Mouse (Mus musculus) activated CD4-positive, CD25-positive, alpha-beta regulatory T cell, adult 9 weeks (primary cell): ENCODE measurements around the gene Ccpg1. TPM values are rescaled to one million over a fixed set of nuclear protein-coding genes. Genes with fewer than 3 reads are reported as not detected.

Experiments used
- polyA plus RNA-seq: library from polyadenylated mRNA; unstranded; fragments of 100-300 nt; shearing (Covaris generic); gene quantifications from one replicate; pipeline ENCODE4 v1.2.1, GENCODE M21; 2017

The Ccpg1 gene
- 109 TPM for polyA plus RNA-seq

DNA sequence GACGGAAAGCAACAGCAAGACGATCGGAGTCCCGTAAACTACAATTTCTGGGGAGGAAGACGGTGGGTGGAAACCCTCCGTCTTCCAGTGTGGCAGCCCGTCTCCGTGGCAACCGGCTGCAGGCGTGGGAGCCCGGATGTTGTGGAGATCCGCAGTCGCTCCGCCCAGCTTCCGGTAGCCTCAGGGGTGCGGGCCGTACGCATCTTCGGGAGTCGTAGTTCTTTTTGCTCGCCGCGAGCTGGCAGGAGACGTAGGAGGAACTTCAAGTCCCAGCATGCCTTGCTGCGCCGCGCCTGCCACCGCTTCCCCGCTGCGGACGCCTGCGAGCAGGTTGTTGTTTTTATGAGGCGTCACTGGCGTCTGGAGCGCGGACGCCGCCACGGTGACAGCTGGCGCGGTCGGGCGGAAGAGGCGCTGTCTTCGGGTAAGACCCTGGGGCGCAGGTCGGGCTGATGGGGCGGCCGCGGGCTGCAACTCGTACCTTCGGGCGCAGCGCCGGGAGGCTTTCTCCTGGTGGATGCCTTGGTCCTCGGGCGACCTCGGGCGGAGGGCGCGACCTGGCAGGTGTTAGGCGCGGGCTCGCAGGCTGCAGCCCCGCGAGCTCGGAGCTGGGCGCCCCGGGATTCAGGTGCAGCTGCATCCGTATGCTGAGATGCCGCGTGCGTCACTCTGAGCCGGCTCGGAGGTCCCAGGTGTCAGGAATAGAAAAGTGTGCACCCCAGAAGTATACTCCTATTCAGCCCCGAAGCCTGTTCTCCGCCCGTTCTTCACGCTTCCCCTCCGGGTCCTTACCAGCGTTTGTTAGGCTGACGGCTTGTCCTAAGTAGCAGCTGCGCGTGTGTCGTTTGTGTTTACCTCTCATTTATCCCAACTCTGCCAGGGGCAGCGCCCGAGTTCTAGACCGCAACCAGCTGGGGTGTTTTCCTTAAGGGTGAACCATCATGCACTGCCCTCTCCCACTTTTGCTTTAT lies at the start of gene Ccpg1, which contains the start of gene Ccpg1os:
Gene Ccpg1 (plus strand): TSS at position 180 of the 971 bp plus-strand sequence.
Gene Ccpg1os (minus strand): TSS at position 133 of the 971 bp plus-strand sequence.

DNA sequence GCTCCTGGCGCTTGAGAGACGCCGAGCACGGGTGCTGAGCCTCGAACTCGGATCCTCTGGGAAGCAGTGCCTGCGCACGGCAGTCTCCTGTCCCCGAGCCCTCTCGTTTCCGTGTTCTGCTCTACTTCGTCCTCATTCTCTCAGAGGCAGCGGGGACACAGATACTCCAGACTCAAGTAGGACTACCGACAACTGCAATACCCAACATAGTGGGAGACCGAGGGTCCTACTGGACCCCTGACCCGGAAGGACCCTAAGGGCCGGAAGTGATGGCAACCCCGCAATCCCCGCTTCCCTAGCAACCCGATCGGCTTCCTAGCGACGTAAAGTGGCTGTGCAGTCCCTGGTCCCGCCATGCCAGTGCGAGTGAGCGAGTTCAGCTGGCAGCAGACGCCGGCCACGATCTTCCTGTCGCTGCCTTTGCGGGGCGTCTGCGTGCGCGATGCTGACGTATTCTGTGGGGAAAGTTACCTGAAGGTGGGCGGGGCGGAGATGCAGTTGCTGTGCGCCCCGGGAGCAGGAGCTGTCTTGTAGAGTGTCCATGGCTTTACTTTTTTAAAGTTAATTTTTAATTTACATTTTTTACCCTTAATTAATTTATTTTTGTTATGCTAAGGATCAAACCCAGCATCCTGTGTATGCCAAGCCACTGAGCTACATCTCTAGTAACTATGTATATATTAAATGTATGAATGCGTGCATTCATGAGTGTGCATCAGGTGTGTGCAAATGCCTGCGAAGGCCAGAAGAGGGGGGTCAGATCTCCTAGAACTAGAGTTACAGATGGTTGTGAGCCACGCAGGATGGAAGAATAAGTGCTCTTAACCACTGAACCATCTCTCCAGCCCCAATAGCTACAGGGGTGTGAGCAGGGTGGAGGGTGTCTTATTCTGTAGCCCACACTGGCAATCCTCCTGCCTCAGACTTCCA lies 26.4 kb upstream of the Ccpg1 start, which contains the start of the genes Dyx1c1 and Gm44503:
Gene Dyx1c1 (plus strand): TSS at position 265 of the 930 bp plus-strand sequence.
Gene Gm44503 (plus strand): TSS at position 332 of the 930 bp plus-strand sequence.

DNA sequence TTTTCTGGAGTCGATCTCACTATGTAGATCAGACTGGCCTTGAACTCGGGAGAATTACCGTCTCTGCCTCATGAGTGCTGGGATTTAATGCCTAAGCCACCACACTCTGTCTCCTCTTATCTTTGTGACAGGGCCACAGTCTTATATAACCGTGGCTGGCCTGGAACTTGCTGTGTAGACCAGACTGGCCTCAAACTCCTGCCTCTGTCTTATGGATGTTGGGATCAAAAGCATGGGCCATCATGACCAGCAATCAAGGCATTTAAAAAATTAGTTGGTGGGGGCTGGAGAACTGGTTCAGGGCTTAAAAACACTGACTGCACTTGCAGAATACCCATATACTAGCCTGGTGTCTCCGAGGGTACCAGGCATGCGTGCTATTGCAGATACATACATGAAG lies 54.9 kb downstream of the Ccpg1 start, which contains the start of gene Pigb:
Gene Pigb (minus strand): TSS at position 299 of the 400 bp plus-strand sequence.

DNA sequence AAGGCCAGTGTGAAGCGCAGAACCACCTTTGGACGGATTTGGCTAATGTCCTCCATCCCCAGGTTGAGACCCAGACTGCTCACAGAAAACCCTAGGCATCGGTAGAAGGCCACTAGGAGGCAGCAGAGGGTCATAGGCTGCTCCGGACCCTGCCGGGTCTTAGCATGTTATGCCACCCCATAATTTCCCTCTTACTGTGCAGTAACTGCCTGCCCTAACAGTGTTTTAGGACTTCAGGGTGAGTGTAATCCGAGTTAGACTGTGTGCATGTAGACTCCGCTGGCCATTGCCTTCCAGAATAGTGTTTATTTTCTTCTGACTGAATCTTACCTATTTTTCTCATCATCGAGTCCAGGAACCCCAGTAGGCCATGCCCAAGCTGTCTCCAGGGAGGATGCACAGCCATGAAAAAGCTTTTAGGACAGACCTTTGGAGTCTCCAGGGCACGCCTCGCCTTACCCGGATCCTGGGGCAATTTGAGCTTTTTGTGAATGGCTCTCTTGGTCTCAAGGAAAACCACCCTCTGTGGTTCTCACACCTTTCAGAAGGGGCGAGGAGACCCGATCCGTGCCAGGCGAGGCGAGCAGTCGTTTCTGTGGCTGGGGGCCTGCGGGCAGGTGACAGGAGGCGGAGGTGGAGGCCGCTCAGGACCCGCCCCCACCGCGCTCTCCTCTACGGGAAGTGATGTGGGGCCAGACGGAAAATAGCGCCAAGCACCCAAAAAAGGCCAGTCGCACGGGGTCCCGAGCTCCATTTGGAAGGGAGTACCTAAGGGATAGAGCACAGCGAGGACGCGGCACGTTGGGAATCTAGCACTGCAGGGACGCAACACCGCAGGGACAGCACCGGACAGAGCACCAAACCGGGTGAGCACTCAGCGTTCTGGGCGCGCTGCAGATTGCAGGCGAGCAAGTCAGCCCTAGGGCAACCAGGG lies 59.2 kb downstream of the Ccpg1 start, which contains the start of gene Rab27a:
Gene Rab27a (plus strand): TSS at position 709 of the 934 bp plus-strand sequence.

Other genes starting within 250 kb of the Ccpg1 start
- gene Prtg, start 178.6 kb upstream of the Ccpg1 start, polyA plus RNA-seq, result not detected
- not detected for gene Pygo1, start 59.8 kb upstream of the Ccpg1 start, polyA plus RNA-seq
- 2.7 TPM for gene Dyx1c1, start 26.6 kb upstream of the Ccpg1 start, polyA plus RNA-seq
- not detected for gene Gm44503, start 26.6 kb upstream of the Ccpg1 start, polyA plus RNA-seq
- 8.9 TPM for gene Ccpg1os, start within 50 bp of the Ccpg1 start, polyA plus RNA-seq
- 25.5 TPM for gene Pigb, start 54.9 kb downstream of the Ccpg1 start, polyA plus RNA-seq
- 56.6 TPM for gene Rab27a, start 59.4 kb downstream of the Ccpg1 start, polyA plus RNA-seq
- 0.27 TPM for gene Khdc3, start 116.4 kb downstream of the Ccpg1 start, polyA plus RNA-seq
- gene Gm20509, start 117.0 kb downstream of the Ccpg1 start, polyA plus RNA-seq, result not detected
- 86.1 TPM for gene Rsl24d1, start 128.0 kb downstream of the Ccpg1 start, polyA plus RNA-seq